Mouse (Mus musculus) stomach, embryonic 14.5 days (tissue): ENCODE measurements around the gene Rxfp4. TPM values are rescaled to one million over a fixed set of nuclear protein-coding genes. Genes with fewer than 3 reads are reported as not detected.

Experiments used
- ATAC-seq: fragments of 200-750 bp; cut with Nextera tagmentation; 2 replicates; pipeline ENCODE4 v1.8.0; 2017; ENCODE audit warnings: low read depth, moderate TSS enrichment; ENCODE audit not compliant: insufficient number of reproducible peaks, insufficient read depth, low FRiP score
- H3K27ac ChIP-seq: fragments of 300-500 bp; sonication (generic); 2 replicates; pipeline ENCODE4 v1.5.1; 2014; ENCODE audit warnings: mild to moderate bottlenecking, low read length, moderate library complexity, mixed read lengths
- H3K27me3 ChIP-seq: fragments of 300-500 bp; sonication (generic); 2 replicates; pipeline ENCODE4 v1.6.1; 2014; ENCODE audit warnings: low read length, control low read depth, mixed read lengths; ENCODE audit not compliant: control insufficient read depth, insufficient read depth
- H3K36me3 ChIP-seq: fragments of 300-500 bp; sonication (generic); 2 replicates; pipeline ENCODE4 v1.6.1; 2014; ENCODE audit warnings: mild to moderate bottlenecking, control low read depth, low read length, moderate library complexity, mixed read lengths; ENCODE audit not compliant: control insufficient read depth, insufficient read depth
- H3K4me1 ChIP-seq: fragments of 300-500 bp; sonication (generic); 2 replicates; pipeline ENCODE4 v1.6.1; 2014; ENCODE audit warnings: low read length, control low read depth, mixed read lengths; ENCODE audit not compliant: control insufficient read depth, insufficient read depth
- H3K4me2 ChIP-seq: fragments of 300-500 bp; sonication (generic); replicated peaks from 2 replicates; pipeline ENCODE4 v1.6.1; 2014; ENCODE audit warnings: low read depth, low read length, control low read depth
- H3K4me3 ChIP-seq: fragments of 300-500 bp; sonication (generic); 2 replicates; pipeline ENCODE4 v1.5.1; 2014; ENCODE audit warnings: low read depth, low read length, control low read depth
- H3K9ac ChIP-seq: fragments of 300-500 bp; sonication (generic); replicated peaks from 2 replicates; pipeline ENCODE4 v1.6.1; 2014; ENCODE audit warnings: low read depth, mild to moderate bottlenecking, control low read depth, low read length, moderate library complexity, mixed read lengths
- H3K9me3 ChIP-seq: fragments of 300-500 bp; sonication (generic); 2 replicates; pipeline ENCODE4 v1.6.1; 2016; ENCODE audit warnings: low read depth, low read length, control low read depth; ENCODE audit not compliant: control insufficient read depth
- WGBS: fragments of 180-500 bp; shearing (Covaris S2); extraction: QIAGEN DNeasy Blood & Tissue Kit; methylation state at CpG from one replicate; pipeline ENCODE4 v1.1.7; 2014; 5-methylcytosine and 5-hydroxymethylcytosine counted together
- polyA plus RNA-seq: library from polyadenylated mRNA; unstranded; fragments of >200 nt; fragmentation: Nextera tagmentation; extraction: Ambion mirVana; gene quantifications from 2 replicates; pipeline ENCODE4 v1.2.1, GENCODE M21; 2014

The Rxfp4 gene
- polyA plus RNA-seq, 1 experiment from 2014 or later = not detected

- H3K27me3 ChIP-seq = no peaks in the 10 kb centered on the region
- no peak overlapping the region for H3K4me3 ChIP-seq
- 78% methylated on average over 8 of the region's 8 CpGs for WGBS
- no peaks in the 10 kb centered on the region for H3K36me3 ChIP-seq
- no peak overlapping the region for H3K4me2 ChIP-seq
- H3K27ac ChIP-seq = no peak overlapping the region
- ATAC-seq = no peak
- no peaks in the 10 kb centered on the region for H3K4me1 ChIP-seq
- H3K9me3 ChIP-seq = no peaks in the 10 kb centered on the region
- H3K9ac ChIP-seq = no peak overlapping the region
Measured at GRCm38 (mm10) chr3:88655619-88656018, 2.7 kb upstream of the Rxfp4 start.

- Histone ChIP-seq H3K4me3 (no peak overlapping the region), H3K27ac (no peak overlapping the region), H3K27me3 (no peaks in the 10 kb centered on the region), H3K9me3 (no peaks in the 10 kb centered on the region), H3K36me3 (no peaks in the 10 kb centered on the region), H3K4me2 (no peak overlapping the region), H3K9ac (no peak overlapping the region), H3K4me1 (no peaks in the 10 kb centered on the region)
- no peak for ATAC-seq
- WGBS = 74% methylated on average over 4 of the region's 4 CpGs
Measured at GRCm38 (mm10) chr3:88654621-88655020, 1.7 kb upstream of the Rxfp4 start.

- Histone ChIP-seq H3K4me3 (no peak overlapping the region), H3K27ac (no peak overlapping the region), H3K36me3 (no peaks in the 10 kb centered on the region), H3K4me1 (no peaks in the 10 kb centered on the region), H3K9me3 (no peaks in the 10 kb centered on the region), H3K4me2 (no peak overlapping the region), H3K9ac (no peak overlapping the region), H3K27me3 (no peaks in the 10 kb centered on the region)
- WGBS = 63% methylated on average over 6 of the region's 6 CpGs
- no peak for ATAC-seq
Measured at GRCm38 (mm10) chr3:88653516-88654370, 801 bp upstream of the Rxfp4 start.

- WGBS = 68% methylated on average over 18 of the region's 18 CpGs
- Histone ChIP-seq H3K9me3 (no peaks in the 10 kb centered on the region), H3K4me3 (no peak overlapping the region), H3K4me2 (no peak overlapping the region), H3K36me3 (peaks cover 10% of the 10 kb centered on the region), H3K9ac (no peak overlapping the region), H3K4me1 (no peaks in the 10 kb centered on the region), H3K27me3 (no peaks in the 10 kb centered on the region), H3K27ac (no peak overlapping the region)
- peak; percentile 26; the same call in 1 of the 2 replicates for ATAC-seq
Measured at GRCm38 (mm10) chr3:88651669-88652618, 998 bp downstream of the Rxfp4 start.

- H3K4me1 ChIP-seq = no peaks in the 10 kb centered on the region
- H3K4me2 ChIP-seq = no peak overlapping the region
- H3K27me3 ChIP-seq = no peaks in the 10 kb centered on the region
- H3K9ac ChIP-seq = no peak overlapping the region
- no peak for ATAC-seq
- 71% methylated on average over 13 of the region's 13 CpGs for WGBS
- H3K9me3 ChIP-seq = no peaks in the 10 kb centered on the region
- no peak overlapping the region for H3K27ac ChIP-seq
- no peak overlapping the region for H3K4me3 ChIP-seq
- H3K36me3 ChIP-seq = peaks cover 20% of the 10 kb centered on the region
Measured at GRCm38 (mm10) chr3:88650713-88651504, 2.0 kb downstream of the Rxfp4 start.

GRCm38 (mm10) chr3:88649967-88650366 is 3.0 kb downstream of the Rxfp4 start:
- H3K27me3 ChIP-seq = no peaks in the 10 kb centered on the region
- H3K27ac ChIP-seq = no peak overlapping the region
- H3K36me3 ChIP-seq = peaks cover 29% of the 10 kb centered on the region
- no peak overlapping the region for H3K4me2 ChIP-seq
- H3K9me3 ChIP-seq = no peaks in the 10 kb centered on the region
- no peak overlapping the region for H3K4me3 ChIP-seq
- H3K9ac ChIP-seq = no peak overlapping the region
- no peaks in the 10 kb centered on the region for H3K4me1 ChIP-seq
- 94% methylated on average over 13 of the region's 13 CpGs for WGBS
- no peak for ATAC-seq

GRCm38 (mm10) chr3:88649186-88649585 is 3.8 kb downstream of the Rxfp4 start:
- no peak for ATAC-seq
- Histone ChIP-seq H3K27ac (no peak overlapping the region), H3K27me3 (no peaks in the 10 kb centered on the region), H3K36me3 (peaks cover 37% of the 10 kb centered on the region), H3K9ac (no peak overlapping the region), H3K9me3 (no peaks in the 10 kb centered on the region), H3K4me2 (no peak overlapping the region), H3K4me3 (no peak overlapping the region), H3K4me1 (no peaks in the 10 kb centered on the region)
- 81% methylated on average over 10 of the region's 10 CpGs for WGBS
